Mouse (Mus musculus): ENCODE results near the gene Pam. TPM values are rescaled to one million over a fixed set of nuclear protein-coding genes. Genes with fewer than 3 reads are reported as not detected.
A peak's percentile ranks its signal among the peaks of the same experiment; 100 is the strongest.

The Pam gene
- polyA plus RNA-seq, 1 experiment from 2014 or later = 77.3 TPM

DNA sequence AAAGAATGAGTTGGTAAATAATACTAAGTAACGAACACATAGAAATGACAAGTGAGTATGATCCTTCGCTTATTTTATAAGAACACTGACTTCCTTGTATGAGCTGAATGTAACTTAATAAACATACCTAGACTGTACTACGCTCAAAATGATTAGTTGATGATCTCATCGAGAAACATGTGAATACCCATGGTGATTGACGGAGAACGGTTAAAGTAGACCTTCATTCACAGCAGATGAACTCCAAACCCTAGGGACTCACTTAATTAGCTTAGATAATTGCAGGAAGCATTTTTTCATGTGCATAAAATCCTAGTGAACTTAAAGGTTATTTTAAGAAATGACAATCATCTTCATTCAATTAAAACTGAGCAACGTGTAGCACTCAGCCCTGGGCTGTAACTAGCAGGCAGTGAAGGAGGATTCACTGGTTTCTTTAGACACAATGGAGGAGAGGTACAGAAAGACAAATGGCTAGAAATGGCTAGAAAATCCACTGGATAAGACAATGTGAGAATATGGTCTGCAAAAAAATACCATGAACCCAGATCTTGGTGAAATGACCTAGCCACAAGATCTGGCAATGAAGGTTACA lies 194.8 kb downstream of the Pam start:
- Histone ChIP-seq H3K27ac (ENCODE audit: low read length) (no peak overlapping the region), H3K4me3 (ENCODE audit: low read depth, low read length) (no peak overlapping the region), H3K36me3 (ENCODE audit: control insufficient read depth, insufficient read depth, low read length) (no peaks in the 10 kb centered on the region), H3K9ac (replicated peaks; ENCODE audit: low read depth, low read length) (no peak overlapping the region), H3K4me1 (ENCODE audit: control insufficient read depth, insufficient read depth, low read length) (no peaks in the 10 kb centered on the region), H3K27me3 (ENCODE audit: control insufficient read depth, insufficient read depth, low read length) (no peaks in the 10 kb centered on the region), H3K9me3 (ENCODE audit: control insufficient read depth, low read depth, low read length) (no peaks in the 10 kb centered on the region), H3K4me2 (replicated peaks; ENCODE audit: low read depth, low read length) (no peak overlapping the region)
- no peak for ATAC-seq (ENCODE audit: insufficient number of reproducible peaks, insufficient read depth, low FRiP score, low read depth)
- WGBS = 81% methylated on average over 7 of the region's 7 CpGs

DNA sequence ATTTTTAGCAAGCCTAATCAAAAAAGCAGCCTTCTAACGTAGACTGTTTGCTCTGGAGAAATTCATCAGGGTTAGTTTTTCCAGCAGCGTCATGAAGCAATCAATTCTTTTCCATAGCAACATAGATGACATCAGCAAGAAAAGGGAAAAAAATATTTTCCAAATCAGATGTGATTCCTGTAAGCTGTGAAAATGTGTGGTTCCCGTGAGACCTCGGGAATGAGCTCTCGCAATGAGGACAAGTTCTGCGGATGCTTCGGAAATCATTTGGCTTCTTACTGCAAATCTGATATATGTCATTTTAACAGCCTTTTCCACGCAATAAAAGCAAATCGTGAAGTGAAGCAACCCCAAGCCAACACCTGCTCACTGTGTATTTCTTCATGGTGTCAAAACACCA lies 207.9 kb downstream of the Pam start:
- ATAC-seq (ENCODE audit: insufficient number of reproducible peaks, insufficient read depth, low FRiP score, low read depth) = no peak
- Histone ChIP-seq H3K36me3 (ENCODE audit: control insufficient read depth, insufficient read depth, low read length) (peaks cover 5% of the 10 kb centered on the region; the same call in 1 of the 2 replicates), H3K9me3 (ENCODE audit: control insufficient read depth, low read depth, low read length) (no peaks in the 10 kb centered on the region), H3K4me3 (ENCODE audit: low read depth, low read length) (no peak overlapping the region), H3K4me1 (ENCODE audit: control insufficient read depth, insufficient read depth, low read length) (no peaks in the 10 kb centered on the region), H3K27me3 (ENCODE audit: control insufficient read depth, insufficient read depth, low read length) (no peaks in the 10 kb centered on the region), H3K4me2 (replicated peaks; ENCODE audit: low read depth, low read length) (no peak overlapping the region), H3K27ac (ENCODE audit: low read length) (no peak overlapping the region), H3K9ac (replicated peaks; ENCODE audit: low read depth, low read length) (no peak overlapping the region)
- WGBS = 80% methylated on average over 9 of the region's 9 CpGs

DNA sequence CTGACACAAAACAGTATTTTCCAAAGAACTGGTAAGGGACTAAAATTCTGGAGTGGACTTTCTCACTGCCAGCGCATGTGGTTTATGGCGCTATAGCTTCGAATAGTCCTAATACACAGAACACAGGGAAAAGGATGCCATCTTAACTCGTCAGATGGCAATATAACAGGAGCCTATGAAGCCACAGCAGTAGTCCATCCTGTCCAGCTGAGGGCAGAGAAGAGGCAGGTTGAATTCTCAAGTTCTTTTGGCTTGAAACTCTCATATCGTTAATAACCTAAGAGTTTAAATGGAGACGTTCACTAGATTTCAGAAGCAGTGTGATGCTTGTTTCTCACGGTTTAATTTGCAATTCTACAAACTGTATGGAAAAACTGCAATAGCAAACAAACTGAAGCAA lies 211.9 kb downstream of the Pam start:
- 73% methylated on average over 7 of the region's 7 CpGs for WGBS
- no peak overlapping the region for H3K27ac ChIP-seq (ENCODE audit: low read length)
- H3K9me3 ChIP-seq (ENCODE audit: control insufficient read depth, low read depth, low read length) = no peaks in the 10 kb centered on the region
- H3K9ac ChIP-seq (replicated peaks; ENCODE audit: low read depth, low read length) = no peak overlapping the region
- no peak overlapping the region for H3K4me2 ChIP-seq (replicated peaks; ENCODE audit: low read depth, low read length)
- H3K27me3 ChIP-seq (ENCODE audit: control insufficient read depth, insufficient read depth, low read length) = no peaks in the 10 kb centered on the region
- H3K4me3 ChIP-seq (ENCODE audit: low read depth, low read length) = no peak overlapping the region
- H3K4me1 ChIP-seq (ENCODE audit: control insufficient read depth, insufficient read depth, low read length) = no peaks in the 10 kb centered on the region
- no peak for ATAC-seq (ENCODE audit: insufficient number of reproducible peaks, insufficient read depth, low FRiP score, low read depth)
- H3K36me3 ChIP-seq (ENCODE audit: control insufficient read depth, insufficient read depth, low read length) = peaks cover 5% of the 10 kb centered on the region; the same call in 1 of the 2 replicates

DNA sequence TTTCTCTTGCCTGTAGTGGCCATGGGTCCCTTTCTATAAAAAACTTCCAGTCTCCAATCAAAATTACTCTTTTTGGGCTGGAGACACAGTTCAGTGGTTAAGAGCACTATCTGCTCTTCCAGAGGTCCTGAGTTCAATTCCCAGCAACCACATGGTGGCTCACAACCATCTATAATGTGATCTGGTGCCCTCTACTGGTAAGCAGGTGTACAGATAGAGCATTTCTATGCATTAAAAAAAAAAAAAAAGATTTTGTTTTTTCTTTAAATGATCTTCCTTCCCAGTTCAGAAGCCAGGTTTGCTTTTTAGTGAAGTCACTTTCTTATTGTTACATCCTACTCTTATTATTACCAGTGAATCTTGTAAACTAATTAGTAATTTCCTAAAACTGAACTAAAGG lies 218.4 kb downstream of the Pam start:
- H3K27me3 ChIP-seq (ENCODE audit: control insufficient read depth, insufficient read depth, low read length) = no peaks in the 10 kb centered on the region
- H3K27ac ChIP-seq (ENCODE audit: low read length) = no peak overlapping the region
- H3K9ac ChIP-seq (replicated peaks; ENCODE audit: low read depth, low read length) = no peak overlapping the region
- H3K9me3 ChIP-seq (ENCODE audit: control insufficient read depth, low read depth, low read length) = no peaks in the 10 kb centered on the region
- no peaks in the 10 kb centered on the region for H3K4me1 ChIP-seq (ENCODE audit: control insufficient read depth, insufficient read depth, low read length)
- H3K36me3 ChIP-seq (ENCODE audit: control insufficient read depth, insufficient read depth, low read length) = no peaks in the 10 kb centered on the region
- no peak for ATAC-seq (ENCODE audit: insufficient number of reproducible peaks, insufficient read depth, low FRiP score, low read depth)
- no peak overlapping the region for H3K4me2 ChIP-seq (replicated peaks; ENCODE audit: low read depth, low read length)
- no peak overlapping the region for H3K4me3 ChIP-seq (ENCODE audit: low read depth, low read length)

DNA sequence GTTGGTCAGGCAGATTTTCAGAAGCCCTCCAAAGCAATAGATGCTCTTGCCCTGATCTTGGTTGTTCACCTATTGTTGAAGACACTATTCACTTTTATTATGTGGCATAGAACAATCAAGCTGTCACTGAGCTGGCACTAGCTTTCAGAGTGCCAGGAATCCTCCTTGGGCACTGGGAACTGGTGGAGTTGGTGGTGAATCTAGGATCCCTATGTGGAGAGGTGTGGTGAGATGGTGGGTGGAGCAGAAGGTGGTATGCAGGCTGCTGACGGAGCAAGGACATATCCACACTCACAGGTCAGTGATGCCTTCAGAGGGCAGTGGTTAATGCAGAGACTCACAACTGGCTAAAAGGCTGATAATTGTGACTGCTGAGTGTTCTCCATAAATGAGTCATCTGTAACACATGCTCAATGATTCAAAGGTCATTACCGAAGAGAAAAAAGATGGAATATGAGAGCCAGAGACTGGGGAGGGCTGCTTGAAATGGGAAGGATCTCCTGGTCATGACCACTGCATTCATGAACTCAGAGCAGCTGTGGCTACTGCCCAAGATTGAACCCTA lies 221.9 kb downstream of the Pam start:
- Histone ChIP-seq H3K4me1 (ENCODE audit: control insufficient read depth, insufficient read depth, low read length) (no peaks in the 10 kb centered on the region), H3K27me3 (ENCODE audit: control insufficient read depth, insufficient read depth, low read length) (no peaks in the 10 kb centered on the region), H3K27ac (ENCODE audit: low read length) (no peak overlapping the region), H3K9ac (replicated peaks; ENCODE audit: low read depth, low read length) (no peak overlapping the region), H3K9me3 (ENCODE audit: control insufficient read depth, low read depth, low read length) (no peaks in the 10 kb centered on the region), H3K4me3 (ENCODE audit: low read depth, low read length) (no peak overlapping the region), H3K36me3 (ENCODE audit: control insufficient read depth, insufficient read depth, low read length) (no peaks in the 10 kb centered on the region), H3K4me2 (replicated peaks; ENCODE audit: low read depth, low read length) (no peak overlapping the region)
- ATAC-seq (ENCODE audit: insufficient number of reproducible peaks, insufficient read depth, low FRiP score, low read depth) = no peak
- WGBS = 85% methylated on average over 2 of the region's 2 CpGs

DNA sequence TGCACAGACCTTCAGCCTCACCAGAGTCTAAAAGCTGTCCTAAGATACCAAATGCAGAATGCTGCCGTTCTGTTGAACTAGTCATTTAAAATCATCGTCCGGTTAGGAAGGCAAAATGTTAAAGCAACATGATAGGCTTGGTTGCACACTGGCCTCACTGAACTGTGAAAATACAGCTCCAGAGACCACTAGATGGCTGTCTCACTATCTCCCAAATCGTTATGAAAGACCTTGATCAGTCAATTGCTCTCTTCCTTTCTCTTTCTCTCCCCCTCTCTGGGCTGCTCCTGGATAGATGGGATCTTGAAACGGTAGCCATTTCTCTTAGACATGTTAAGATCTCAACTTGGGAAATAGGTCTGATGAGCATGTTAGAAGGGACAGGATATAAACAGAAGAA lies 223.0 kb downstream of the Pam start:
- Histone ChIP-seq H3K9ac (replicated peaks; ENCODE audit: low read depth, low read length) (no peak overlapping the region), H3K9me3 (ENCODE audit: control insufficient read depth, low read depth, low read length) (no peaks in the 10 kb centered on the region), H3K27me3 (ENCODE audit: control insufficient read depth, insufficient read depth, low read length) (no peaks in the 10 kb centered on the region), H3K27ac (ENCODE audit: low read length) (no peak overlapping the region), H3K36me3 (ENCODE audit: control insufficient read depth, insufficient read depth, low read length) (no peaks in the 10 kb centered on the region), H3K4me1 (ENCODE audit: control insufficient read depth, insufficient read depth, low read length) (no peaks in the 10 kb centered on the region), H3K4me2 (replicated peaks; ENCODE audit: low read depth, low read length) (no peak overlapping the region), H3K4me3 (ENCODE audit: low read depth, low read length) (no peak overlapping the region)
- 44% methylated on average over 5 of the region's 5 CpGs for WGBS
- no peak for ATAC-seq (ENCODE audit: insufficient number of reproducible peaks, insufficient read depth, low FRiP score, low read depth)

DNA sequence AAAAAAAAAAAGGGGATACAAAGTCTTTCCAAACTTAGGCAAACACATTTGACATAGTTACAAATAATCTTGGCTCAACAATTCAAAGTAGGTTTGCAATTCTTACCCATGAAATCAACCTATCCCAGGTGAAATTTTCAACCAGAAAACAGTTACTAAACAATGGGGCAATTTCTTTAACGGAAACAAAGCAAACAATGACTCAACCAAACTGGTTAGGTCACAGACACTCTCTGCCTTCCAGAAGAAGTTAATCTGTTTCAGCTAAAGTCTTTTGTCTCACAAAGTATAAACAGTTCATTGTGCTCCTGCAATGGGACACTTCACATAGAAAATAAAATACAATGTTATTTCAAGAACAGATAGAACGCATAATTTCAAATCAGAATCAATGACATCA lies 223.4 kb downstream of the Pam start:
- Histone ChIP-seq H3K9ac (replicated peaks; ENCODE audit: low read depth, low read length) (no peak overlapping the region), H3K4me3 (ENCODE audit: low read depth, low read length) (no peak overlapping the region), H3K4me2 (replicated peaks; ENCODE audit: low read depth, low read length) (no peak overlapping the region), H3K36me3 (ENCODE audit: control insufficient read depth, insufficient read depth, low read length) (no peaks in the 10 kb centered on the region), H3K27ac (ENCODE audit: low read length) (no peak overlapping the region), H3K9me3 (ENCODE audit: control insufficient read depth, low read depth, low read length) (no peaks in the 10 kb centered on the region), H3K27me3 (ENCODE audit: control insufficient read depth, insufficient read depth, low read length) (no peaks in the 10 kb centered on the region), H3K4me1 (ENCODE audit: control insufficient read depth, insufficient read depth, low read length) (no peaks in the 10 kb centered on the region)
- WGBS = 63% methylated on average over 2 of the region's 2 CpGs
- no peak for ATAC-seq (ENCODE audit: insufficient number of reproducible peaks, insufficient read depth, low FRiP score, low read depth)

DNA sequence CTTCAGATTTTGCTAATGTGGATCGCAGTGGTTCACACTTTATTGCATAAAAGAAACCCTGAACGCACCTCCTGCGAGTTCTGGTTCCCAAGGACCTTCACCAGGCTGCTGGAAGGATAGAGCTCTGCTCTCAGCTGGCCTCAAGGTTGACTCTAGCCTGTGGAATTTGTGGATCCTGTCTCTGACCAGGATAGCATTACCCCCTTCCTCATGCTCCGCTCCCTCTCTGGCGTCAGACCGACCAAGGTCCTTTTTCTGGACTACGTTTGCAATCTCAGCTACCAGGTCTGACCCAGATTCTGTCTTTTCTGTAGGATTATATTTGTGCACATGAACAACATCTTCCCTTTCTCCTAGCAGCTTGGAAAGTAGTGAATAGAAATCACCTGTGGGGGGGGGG lies 231.3 kb downstream of the Pam start:
- H3K27me3 ChIP-seq (ENCODE audit: control insufficient read depth, insufficient read depth, low read length) = no peaks in the 10 kb centered on the region
- H3K4me3 ChIP-seq (ENCODE audit: low read depth, low read length) = no peak overlapping the region
- 97% methylated on average over 7 of the region's 7 CpGs for WGBS
- H3K27ac ChIP-seq (ENCODE audit: low read length) = no peak overlapping the region
- H3K4me2 ChIP-seq (replicated peaks; ENCODE audit: low read depth, low read length) = no peak overlapping the region
- no peaks in the 10 kb centered on the region for H3K4me1 ChIP-seq (ENCODE audit: control insufficient read depth, insufficient read depth, low read length)
- ATAC-seq (ENCODE audit: insufficient number of reproducible peaks, insufficient read depth, low FRiP score, low read depth) = no peak
- no peaks in the 10 kb centered on the region for H3K36me3 ChIP-seq (ENCODE audit: control insufficient read depth, insufficient read depth, low read length)
- H3K9ac ChIP-seq (replicated peaks; ENCODE audit: low read depth, low read length) = no peak overlapping the region
- no peaks in the 10 kb centered on the region for H3K9me3 ChIP-seq (ENCODE audit: control insufficient read depth, low read depth, low read length)

DNA sequence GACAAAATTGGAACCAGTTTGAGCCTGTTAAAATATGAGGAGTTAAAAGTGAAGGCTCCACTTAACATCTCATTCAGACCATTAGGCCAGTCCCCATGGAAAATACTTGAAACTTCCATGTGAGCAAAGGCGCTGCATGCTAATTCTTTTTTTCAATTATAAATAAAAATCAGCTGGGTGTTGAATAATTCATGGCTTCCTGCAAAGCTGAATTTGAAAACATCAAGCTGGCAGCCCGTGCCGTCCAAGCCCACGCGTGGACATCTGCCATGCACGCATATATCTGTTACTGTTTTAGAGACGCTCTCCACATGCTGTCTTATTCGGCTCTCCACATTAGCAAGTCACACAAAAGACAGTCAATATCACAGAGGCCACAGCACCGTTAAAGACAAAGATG lies 232.3 kb downstream of the Pam start:
- no peaks in the 10 kb centered on the region for H3K4me1 ChIP-seq (ENCODE audit: control insufficient read depth, insufficient read depth, low read length)
- no peak overlapping the region for H3K27ac ChIP-seq (ENCODE audit: low read length)
- no peak overlapping the region for H3K4me2 ChIP-seq (replicated peaks; ENCODE audit: low read depth, low read length)
- ATAC-seq (ENCODE audit: insufficient number of reproducible peaks, insufficient read depth, low FRiP score, low read depth) = peak; percentile 37; the same call in 1 of the 2 replicates
- no peak overlapping the region for H3K4me3 ChIP-seq (ENCODE audit: low read depth, low read length)
- no peaks in the 10 kb centered on the region for H3K9me3 ChIP-seq (ENCODE audit: control insufficient read depth, low read depth, low read length)
- H3K27me3 ChIP-seq (ENCODE audit: control insufficient read depth, insufficient read depth, low read length) = no peaks in the 10 kb centered on the region
- 71% methylated on average over 9 of the region's 9 CpGs for WGBS
- no peaks in the 10 kb centered on the region for H3K36me3 ChIP-seq (ENCODE audit: control insufficient read depth, insufficient read depth, low read length)
- H3K9ac ChIP-seq (replicated peaks; ENCODE audit: low read depth, low read length) = no peak overlapping the region

Data from stomach, embryonic 14.5 days (tissue).